Mouse (Mus musculus) layer of hippocampus, adult 6 months (tissue): ENCODE measurements around the gene Mmd2. TPM values are rescaled to one million over a fixed set of nuclear protein-coding genes. Genes with fewer than 3 reads are reported as not detected.

Experiments used
- long read RNA-seq, 2 experiments: library from polyadenylated mRNA; unstranded; transcript quantifications; one replicate each; pipeline ENCODE4 v2.0.0; 2019 to 2020
- polyA plus RNA-seq: library from polyadenylated mRNA; unstranded; fragments of <200 nt; fragmentation: Nextera tagmentation; gene quantifications from 2 replicates; pipeline ENCODE4 v1.2.3, GENCODE M21; 2021

The Mmd2 gene
- polyA plus RNA-seq: 168 and 183 TPM in 2 replicates
- long read RNA-seq, experiment 1, transcript Mmd2-201 (7 exons, 3,317 nt): major isoform, 476 of 618 reads
- long read RNA-seq, experiment 1, partial matches to known transcripts: 20 of 618 reads
- long read RNA-seq, experiment 1, other reads (novel, unspliced or antisense): 122 of 618 reads
- long read RNA-seq, experiment 2, transcript Mmd2-201 (7 exons, 3,317 nt): major isoform, 1,259 of 1,432 reads
- long read RNA-seq, experiment 2, partial matches to known transcripts: 43 of 1,432 reads
- long read RNA-seq, experiment 2, other reads (novel, unspliced or antisense): 130 of 1,432 reads

DNA sequence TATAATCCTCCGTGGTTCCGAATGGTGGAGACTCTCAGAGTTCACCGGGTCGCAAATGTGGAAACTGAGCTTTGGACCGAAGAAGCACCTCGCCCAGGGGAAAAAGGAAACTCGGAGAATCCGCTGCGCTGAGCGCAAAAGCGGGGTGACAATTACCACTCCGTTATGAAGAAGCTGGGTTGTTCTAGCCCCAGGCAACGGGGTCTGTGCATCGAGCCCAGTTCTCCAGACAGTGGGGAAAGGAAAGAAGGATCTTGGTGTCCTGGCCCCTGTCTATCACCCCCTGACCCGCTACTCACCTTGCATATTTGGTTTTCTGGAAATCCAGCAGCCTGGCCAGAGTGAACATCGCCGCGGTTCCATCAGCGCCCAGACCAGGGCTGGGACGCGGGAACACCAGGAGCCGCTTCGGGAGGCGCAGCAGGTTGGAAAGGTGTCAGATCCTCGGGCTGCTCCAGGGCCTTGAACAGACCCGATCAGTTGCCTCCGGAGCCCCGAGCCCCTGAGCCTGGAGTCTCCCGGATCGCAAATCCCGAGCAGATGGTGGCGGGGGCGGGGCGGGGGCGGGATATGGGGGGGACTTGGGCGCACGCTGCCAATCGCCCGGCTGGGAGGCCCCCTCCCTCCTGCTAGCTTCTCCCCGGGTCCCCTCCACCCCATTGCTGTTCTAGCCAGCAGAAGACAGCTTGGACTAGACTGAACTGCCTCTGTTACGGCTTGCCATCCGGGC, at the start of gene Mmd2:
Mmd2 (minus strand) TSS at position 542 of the 730 bp plus-strand sequence.

GRCm38 (mm10) chr5:142627398-142627797, 18.8 kb upstream of the Mmd2 start, which contains the start of gene Wipi2:
Gene Wipi2 (plus strand): TSS chr5:142627698.

DNA sequence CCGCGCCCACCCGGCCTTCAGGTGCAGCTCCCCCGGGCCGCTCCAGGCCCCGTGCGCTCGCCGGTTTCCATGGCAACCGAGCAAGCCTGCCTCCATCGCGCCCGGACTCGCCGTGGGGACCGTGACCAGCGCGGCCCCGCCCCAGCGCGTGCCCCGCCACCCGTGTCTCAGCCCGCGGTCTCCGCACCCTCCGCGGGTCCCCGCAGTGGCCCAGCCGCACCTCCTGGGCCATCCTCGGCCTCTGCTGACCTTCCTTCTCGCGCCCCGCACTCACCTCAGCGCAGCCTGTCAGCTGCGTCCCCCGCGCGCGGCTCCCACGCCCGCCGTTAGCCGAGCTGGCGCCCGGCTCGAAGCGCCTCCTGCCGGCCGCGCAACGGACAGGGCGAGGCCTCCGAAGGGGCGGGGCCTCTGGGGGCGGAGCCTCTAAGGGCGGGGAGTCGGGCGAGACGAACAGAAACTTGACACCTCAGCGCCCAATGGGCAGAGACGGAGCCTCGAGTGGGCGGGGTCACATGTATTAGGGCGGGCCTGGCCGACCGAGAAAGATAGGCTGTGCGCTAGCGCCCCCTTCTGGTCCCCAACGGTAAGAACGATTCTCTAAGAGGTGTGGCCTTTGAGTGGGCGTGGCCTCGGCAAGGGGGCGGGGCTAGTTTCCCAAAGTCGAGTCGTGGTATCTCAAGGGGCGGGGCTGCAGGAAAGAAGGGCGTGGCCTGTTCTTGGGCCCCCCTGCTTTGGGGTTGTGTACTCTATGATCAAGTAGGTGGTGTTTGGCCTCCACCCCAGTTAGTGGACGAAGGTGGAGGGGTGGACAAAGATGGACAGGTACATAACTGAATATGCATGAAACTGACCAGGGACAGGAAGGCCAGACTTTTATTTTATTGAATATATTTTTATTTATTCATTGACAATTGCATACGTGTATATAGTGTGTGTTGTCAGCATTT, 57.6 kb downstream of the Mmd2 start, which contains the start of gene Radil:
Radil (minus strand) TSS at position 393 of the 947 bp plus-strand sequence.

DNA sequence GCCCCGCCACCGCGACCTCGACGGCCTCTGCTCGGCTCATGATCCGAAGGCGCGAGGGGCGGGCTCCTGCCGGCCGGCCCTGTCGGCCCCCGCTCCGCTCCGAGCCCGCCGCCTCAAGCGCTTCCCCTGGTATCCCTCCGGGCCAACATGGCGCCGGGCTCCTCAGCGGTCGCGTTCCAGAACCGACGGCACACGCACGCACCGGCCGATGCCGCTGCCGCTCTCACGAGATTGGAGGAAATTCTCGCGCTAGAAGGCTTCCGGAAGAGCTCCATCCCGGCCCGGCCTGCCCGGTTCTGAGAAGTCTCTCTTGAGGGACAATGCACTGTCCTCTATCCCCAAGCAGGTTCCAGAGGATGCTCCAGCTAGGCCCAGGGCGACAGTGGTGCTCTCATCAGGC, 78.7 kb downstream of the Mmd2 start, which contains the start of gene Papolb:
Papolb (minus strand) TSS at position 162 of the 400 bp plus-strand sequence.

Other genes with a start within 250 kb of the Mmd2 start
- 2.1 and 2.7 TPM in 2 replicates for gene Foxk1, start 207.3 kb downstream of the Mmd2 start, polyA plus RNA-seq
- gene Ap5z1, start 144.9 kb downstream of the Mmd2 start, polyA plus RNA-seq: 8.5 and 8.6 TPM in 2 replicates
- gene Papolb, start 78.7 kb downstream of the Mmd2 start, polyA plus RNA-seq: 0.06 TPM in 1 of 2 replicates, not detected in the other
- 4.2 and 5.5 TPM in 2 replicates for gene Radil, start 57.7 kb downstream of the Mmd2 start, polyA plus RNA-seq
- 34.1 and 34.9 TPM in 2 replicates for gene Wipi2, start 18.9 kb upstream of the Mmd2 start, polyA plus RNA-seq
- gene Slc29a4, start 83.7 kb upstream of the Mmd2 start, polyA plus RNA-seq: 18.7 and 32.0 TPM in 2 replicates
- 3.7 and 4.8 TPM in 2 replicates for gene Tnrc18, start 208.9 kb upstream of the Mmd2 start, polyA plus RNA-seq